Mouse (Mus musculus) hematopoietic stem cell, adult 5-6 weeks (primary cell): ENCODE measurements around the gene Vash2. TPM values are rescaled to one million over a fixed set of nuclear protein-coding genes. Genes with fewer than 3 reads are reported as not detected.

Experiments used
- ATAC-seq, 2 experiments: fragments of 125-278 bp in 1 of 2; replicated peaks in 1 of 2; 2 replicates each; pipeline ENCODE4 v1.8.0; 2016 to 2017; ENCODE audit warnings: inconsistent platforms in 2 of 2, mild to moderate bottlenecking in 2 of 2, moderate number of reproducible peaks in 2 of 2, low read depth in 1 of 2, moderate TSS enrichment in 1 of 2; ENCODE audit not compliant: low FRiP score in 2 of 2, poor library complexity in 2 of 2, severe bottlenecking in 2 of 2, insufficient read depth in 1 of 2, low TSS enrichment in 1 of 2
- total RNA-seq: library from RNA; stranded (forward); fragments of 172-1452, 232-1000 nt; gene quantifications from 2 replicates; pipeline ENCODE4 v1.2.3, GENCODE M21; 2017

The Vash2 gene
- total RNA-seq, 1 experiment from 2014 or later = not detected

- no peak for ATAC-seq
Measured at GRCm38 (mm10) chr1:190898899-190899575, 80.1 kb downstream of the Vash2 start.

- no peak for ATAC-seq
Measured at GRCm38 (mm10) chr1:190898186-190898585, 80.9 kb downstream of the Vash2 start.

Other genes with a start within 250 kb of the Vash2 start
- gene Rps6kc1, start 67.5 kb downstream of the Vash2 start, total RNA-seq = 14.1 and 15.7 TPM in 2 replicates
- gene Angel2, start 54.2 kb downstream of the Vash2 start, total RNA-seq = 34.4 and 60.8 TPM in 2 replicates
- 23.1 and 26.9 TPM in 2 replicates for gene Flvcr1, start 46.9 kb upstream of the Vash2 start, total RNA-seq
- not detected in 2 replicates for gene Spata45, start 57.3 kb upstream of the Vash2 start, total RNA-seq
- gene Tatdn3, start 83.6 kb upstream of the Vash2 start, total RNA-seq = 12.4 and 19.8 TPM in 2 replicates
- gene Nsl1, start 83.7 kb upstream of the Vash2 start, total RNA-seq = 8.1 and 16.5 TPM in 2 replicates
- 1.1 TPM in 1 of 2 replicates, not detected in the other for gene Batf3, start 118.6 kb upstream of the Vash2 start, total RNA-seq
- gene Fam71a, start 185.5 kb upstream of the Vash2 start, total RNA-seq = 0.69 and 2.3 TPM in 2 replicates
- gene Atf3, start 238.7 kb upstream of the Vash2 start, total RNA-seq = 63.1 and 74.7 TPM in 2 replicates